In genomic region chr6:119487619-119488018, GRCm38 (mm10) we compare ENCODE assay signal across 14 mouse cellular contexts.
"Had no signal": no experiment of that assay in that cellular context is flagged by ENCODE, and none has a peak within 500 bp of the region (broad histone marks: within the 10 kb centered on the region; RNA-seq: fewer than 3 reads in every experiment).

No protein-coding gene starts in this region.

- DNase-seq: kidney, adult 9 months; kidney, postnatal 4 days; left cerebral cortex, postnatal 4 days; lung, adult 18-20 months; spleen, adult 18-20 months; thymus, adult 18-20 months; thymus, postnatal 14 days had no signal

- H3K27ac ChIP-seq: kidney, postnatal 0 days; layer of hippocampus, adult 2 months; limb, embryonic 13.5 days; liver, embryonic 14.5 days; midbrain, embryonic 10.5 days; midbrain, embryonic 15.5 days; neural tube, embryonic 12.5 days had no signal

- ATAC-seq: midbrain, embryonic 15.5 days had no signal

- H3K4me3 ChIP-seq: layer of hippocampus, adult 2 months; limb, embryonic 13.5 days; midbrain, embryonic 10.5 days; midbrain, embryonic 15.5 days; neural tube, embryonic 12.5 days had no signal
